Mouse (Mus musculus): ENCODE measurements around the gene Gm49510.
A peak's percentile ranks its signal among the peaks of the same experiment; 100 is the strongest.

The Gm49510 gene

GRCm38 (mm10) chr15:78947657-78948056 is 48.2 kb downstream of the Gm49510 start, which contains the start of gene Triobp:
Gene Triobp, plus strand, starts transcription at chr15:78947724.
- no peak for DNase-seq (ENCODE audit: low spot score)

- no peak for DNase-seq (ENCODE audit: low spot score)
Observed at GRCm38 (mm10) chr15:78948152-78948725, 48.8 kb downstream of the Gm49510 start.

GRCm38 (mm10) chr15:78948883-78949282 is 49.4 kb downstream of the Gm49510 start:
- no peak for DNase-seq (ENCODE audit: low spot score)

GRCm38 (mm10) chr15:78955663-78956062 is 56.2 kb downstream of the Gm49510 start:
- no peak for DNase-seq (ENCODE audit: low spot score)

- DNase-seq (ENCODE audit: low spot score) = peak; percentile 33
Observed at GRCm38 (mm10) chr15:78956351-78956750, 56.9 kb downstream of the Gm49510 start.

- no peak for DNase-seq (ENCODE audit: low spot score)
Observed at GRCm38 (mm10) chr15:78957021-78957420, 57.6 kb downstream of the Gm49510 start.

- DNase-seq (ENCODE audit: low spot score) = no peak
Observed at GRCm38 (mm10) chr15:78959537-78959936, 60.1 kb downstream of the Gm49510 start.

- DNase-seq (ENCODE audit: low spot score) = no peak
Observed at GRCm38 (mm10) chr15:78960088-78960487, 60.6 kb downstream of the Gm49510 start.

GRCm38 (mm10) chr15:78962885-78963284 is 63.4 kb downstream of the Gm49510 start:
- DNase-seq (ENCODE audit: low spot score) = peak; percentile 42
